Mouse (Mus musculus) left cerebral cortex, adult 11 months (tissue): ENCODE measurements around the gene A530016L24Rik.
A peak's percentile ranks its signal among the peaks of the same experiment; 100 is the strongest.

ENCODE experiments used
- DNase-seq: peaks from one replicate; pipeline ENCODE4 v3.0.0; 2022; ENCODE audit warnings: low spot score

The A530016L24Rik gene

DNA sequence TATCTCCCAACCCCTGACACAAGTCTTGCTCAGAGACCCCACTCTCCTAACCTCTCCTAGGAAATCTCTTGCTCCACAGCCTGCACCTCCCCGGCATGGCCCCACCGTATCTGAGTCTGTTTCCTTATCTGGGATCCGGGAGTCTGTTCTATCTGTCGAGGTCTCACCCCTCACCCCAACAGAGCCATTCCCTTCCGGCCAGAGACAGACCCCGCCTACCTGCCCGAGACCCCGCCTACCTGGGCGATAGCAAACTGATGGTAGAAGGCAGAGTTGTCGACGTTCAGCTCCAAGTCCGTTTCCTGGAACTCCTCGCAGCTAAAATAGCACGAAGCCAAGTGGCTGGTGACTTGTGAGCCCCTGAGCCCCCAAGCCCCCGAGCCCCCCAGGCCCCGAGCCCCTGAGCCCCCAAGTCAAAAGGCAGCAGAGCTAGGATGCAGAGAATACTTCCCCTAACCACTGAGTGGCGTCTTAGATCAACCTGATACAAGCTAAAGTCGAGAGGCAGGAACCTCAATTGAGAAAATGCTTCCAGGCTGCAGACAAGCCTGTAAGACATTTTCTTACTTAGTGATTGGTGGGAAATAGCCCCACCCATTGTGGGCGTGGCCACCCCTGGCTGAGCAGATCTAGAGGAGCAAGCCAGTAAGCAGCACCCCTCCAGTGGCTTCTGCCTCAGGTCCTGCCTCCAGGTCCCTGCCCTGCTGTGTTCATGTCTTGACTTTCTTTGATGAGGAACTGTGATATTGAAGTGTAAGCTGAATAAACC is 13.9 kb downstream of the A530016L24Rik start:
- DNase-seq, result no peak

GRCm38 (mm10) chr12:112506267-112506666 is 17.0 kb downstream of the A530016L24Rik start:
- no peak for DNase-seq

GRCm38 (mm10) chr12:112507264-112507663 is 18.0 kb downstream of the A530016L24Rik start:
- DNase-seq, result no peak

- DNase-seq, result no peak
Measured at GRCm38 (mm10) chr12:112507984-112508383, 18.7 kb downstream of the A530016L24Rik start.

DNA sequence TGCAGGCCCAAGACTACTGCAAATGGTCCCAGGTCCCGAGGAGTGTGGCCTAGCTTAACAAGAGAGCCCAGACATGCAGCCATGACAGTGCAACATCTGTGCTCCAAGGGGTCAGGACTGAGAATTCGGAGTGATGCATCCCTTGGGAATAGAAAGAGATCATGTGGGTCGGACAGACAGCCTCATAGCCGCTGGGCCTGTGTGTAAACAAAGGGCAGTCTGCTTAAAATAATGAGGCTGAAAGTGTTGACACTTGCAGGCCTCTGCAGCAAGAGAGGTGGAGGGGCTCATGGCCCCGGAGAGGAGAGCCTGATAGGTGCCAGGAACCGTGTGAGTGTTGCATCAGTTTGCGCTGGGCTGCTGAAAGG is 21.1 kb downstream of the A530016L24Rik start:
- DNase-seq, result no peak

DNA sequence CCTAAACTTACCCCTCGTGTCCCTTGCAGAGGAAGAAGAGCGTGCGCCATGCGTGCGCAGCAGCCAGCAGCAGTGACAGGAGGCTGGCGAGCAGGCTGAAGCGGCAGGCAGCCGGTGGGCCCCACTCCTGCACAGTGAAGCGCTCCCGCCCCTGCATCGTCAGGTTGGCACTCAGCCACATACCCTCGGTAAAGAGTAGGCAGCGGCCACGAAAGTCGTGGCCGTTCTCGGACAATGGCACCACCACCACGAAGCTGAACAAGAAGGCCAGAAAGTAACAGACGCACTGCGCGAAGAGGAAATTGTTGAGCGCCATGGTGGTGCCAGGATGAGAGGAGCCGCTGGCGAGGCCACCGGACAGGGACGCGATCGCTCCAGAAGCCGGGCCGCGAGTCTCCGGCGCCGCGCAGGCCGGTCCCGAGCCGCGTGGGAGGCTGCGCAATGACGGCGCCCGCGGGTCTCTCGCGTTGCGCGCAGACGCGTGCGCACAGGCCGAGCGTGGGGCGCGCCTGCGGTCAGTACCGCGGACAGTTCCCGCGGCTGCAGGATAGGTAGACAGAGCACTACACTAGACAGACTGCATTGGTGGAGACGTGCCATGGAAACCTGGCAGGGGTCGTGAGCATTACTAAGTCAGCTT is 21.6 kb downstream of the A530016L24Rik start:
- DNase-seq, result peak; percentile 47

DNA sequence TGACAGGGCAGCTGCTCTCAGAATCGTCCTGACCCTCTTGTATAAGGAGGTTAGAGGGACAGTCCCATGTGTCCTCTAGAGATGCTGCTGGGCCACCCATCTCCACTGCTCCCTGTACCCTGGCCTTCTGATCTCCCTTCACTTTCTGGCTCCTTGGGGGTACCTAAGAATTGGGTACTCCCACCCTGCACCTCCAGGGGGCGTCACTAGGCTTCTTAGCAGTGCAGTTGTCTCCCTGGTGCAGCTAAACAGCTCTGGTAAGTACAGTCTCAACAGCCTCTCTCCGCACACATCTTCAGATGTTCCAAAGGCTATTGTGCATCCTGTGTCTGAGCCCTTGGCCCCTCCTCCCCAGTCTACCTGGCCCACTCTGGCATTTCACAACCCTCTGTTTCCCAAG is 25.6 kb downstream of the A530016L24Rik start:
- no peak for DNase-seq

DNA sequence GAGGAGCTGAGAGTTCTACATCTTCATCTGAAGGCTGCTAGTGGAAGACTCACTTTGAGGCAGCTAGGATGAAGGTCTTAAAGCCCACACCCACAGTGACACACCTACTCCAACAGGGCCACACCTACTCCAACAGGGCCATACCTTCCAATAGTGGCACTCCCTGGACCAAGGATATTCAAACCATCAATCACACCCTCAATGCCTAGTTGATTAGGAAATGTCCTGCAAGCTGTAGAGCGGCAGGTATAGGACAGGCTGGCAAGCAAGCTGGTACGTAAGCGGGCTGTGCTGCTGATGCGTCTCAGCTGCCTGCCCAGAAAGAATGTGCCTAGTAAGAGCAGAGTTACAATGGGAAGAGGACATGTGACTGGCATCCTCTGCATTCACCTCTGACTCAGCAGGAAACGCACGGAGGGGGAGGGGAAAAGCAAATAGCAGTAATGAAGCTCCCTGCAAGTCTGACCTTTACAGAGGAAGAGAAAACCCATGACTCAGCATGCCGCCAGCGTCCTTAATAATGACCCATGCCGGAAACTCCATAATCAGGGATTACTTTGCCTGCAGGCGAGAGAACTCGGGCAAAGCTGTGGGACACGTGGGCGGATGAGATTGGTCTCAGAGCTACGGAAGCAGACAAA is 27.6 kb downstream of the A530016L24Rik start, which contains the start of gene Tmem179:
Gene Tmem179, minus strand, starts transcription at position 51 of the 641 bp plus-strand sequence.
- DNase-seq, result no peak

GRCm38 (mm10) chr12:112518105-112518504 is 28.9 kb downstream of the A530016L24Rik start:
- DNase-seq, result no peak

DNA sequence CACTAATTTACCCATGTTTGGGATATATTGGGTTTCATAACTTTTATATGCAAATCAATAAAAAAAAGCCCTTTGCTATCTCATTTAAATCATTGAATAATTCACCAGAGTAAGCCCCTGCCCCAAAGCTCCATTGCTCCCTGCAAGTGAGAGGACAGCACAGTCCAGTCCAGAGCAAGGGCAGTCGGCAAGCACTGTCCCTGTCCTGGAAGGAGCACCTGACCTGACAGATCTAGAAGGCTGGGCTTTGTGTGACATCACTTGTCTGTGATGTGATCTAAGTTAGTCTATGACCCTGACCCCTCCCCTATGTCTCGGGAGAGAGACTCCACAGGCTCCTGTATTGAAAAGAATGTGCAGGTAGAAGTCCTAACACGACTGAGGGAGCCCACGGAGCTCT is 44.5 kb downstream of the A530016L24Rik start:
- no peak for DNase-seq

DNA sequence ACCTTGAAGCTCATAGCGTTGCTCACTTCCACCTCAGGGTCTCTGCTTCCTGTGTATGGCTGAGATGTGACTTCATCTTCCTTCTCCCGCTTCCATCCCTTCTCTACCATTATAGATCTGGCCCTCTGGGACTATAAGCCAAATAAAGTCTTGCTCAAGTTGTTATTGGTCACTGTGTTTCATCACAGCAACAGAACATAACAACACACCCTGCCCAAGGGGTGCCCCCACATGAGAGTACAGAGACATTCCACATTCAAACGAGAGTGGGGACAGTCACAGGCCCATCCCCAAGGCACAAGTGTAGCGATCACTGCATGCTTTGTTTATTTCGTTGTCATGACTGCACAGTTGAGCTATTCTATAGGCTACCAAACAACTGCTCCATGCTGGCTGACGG is 48.0 kb downstream of the A530016L24Rik start:
- DNase-seq, result no peak

GRCm38 (mm10) chr12:112538356-112538755 is 49.1 kb downstream of the A530016L24Rik start:
- DNase-seq, result no peak

- DNase-seq, result no peak
Measured at GRCm38 (mm10) chr12:112539466-112539965, 50.3 kb downstream of the A530016L24Rik start.

DNA sequence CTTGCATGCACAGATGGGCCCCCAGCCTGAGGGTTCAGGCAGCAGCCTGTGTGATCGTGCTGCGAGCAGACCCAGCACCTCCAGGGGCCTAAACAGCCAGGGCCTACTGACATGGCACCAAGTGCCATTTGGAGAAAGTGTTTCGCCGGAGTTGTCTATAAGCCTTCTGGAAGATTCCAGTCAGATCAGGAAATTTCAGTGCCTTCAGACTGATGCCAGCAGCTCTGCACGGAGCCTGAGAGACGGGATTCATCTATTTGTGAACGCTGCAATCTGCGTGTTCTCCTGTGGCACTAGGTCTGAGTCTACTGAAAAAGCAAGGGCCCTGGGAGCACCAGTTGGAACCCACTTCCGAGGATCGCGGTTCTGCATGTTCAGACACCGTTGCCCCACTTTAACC is 51.1 kb downstream of the A530016L24Rik start:
- no peak for DNase-seq

GRCm38 (mm10) chr12:112541483-112542091 is 52.3 kb downstream of the A530016L24Rik start:
- DNase-seq, result no peak

DNA sequence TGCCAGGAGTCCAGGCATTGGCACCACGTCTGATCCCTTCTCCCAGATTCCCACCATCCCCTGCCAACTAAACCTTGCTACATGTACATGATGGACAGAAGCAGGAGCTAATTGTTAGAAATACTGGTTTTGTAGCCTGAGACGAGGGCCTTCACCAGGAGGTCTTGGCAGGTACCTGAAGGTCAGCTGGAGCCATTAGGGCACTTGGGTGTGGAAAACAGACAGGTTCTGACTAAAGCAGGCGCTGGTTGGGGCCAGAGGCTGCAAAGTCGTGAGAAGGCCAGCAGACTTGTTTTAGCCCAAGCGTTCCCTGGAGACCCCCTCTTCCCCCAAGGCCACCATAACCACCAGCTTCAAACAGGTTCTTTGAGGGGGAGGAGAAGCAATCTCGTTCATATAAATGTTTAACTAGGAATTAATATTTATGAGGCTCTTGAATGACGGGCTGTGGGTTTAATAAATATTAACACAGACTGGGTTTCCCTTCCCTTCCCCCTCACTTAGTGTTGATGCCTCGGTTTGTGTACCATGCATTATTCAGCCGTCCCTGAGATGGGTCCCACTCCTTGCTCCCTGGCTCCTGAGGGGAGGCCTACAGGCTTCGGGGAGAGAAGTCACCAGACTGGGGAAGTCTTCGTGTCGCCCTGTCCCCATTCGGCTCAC is 53.1 kb downstream of the A530016L24Rik start:
- DNase-seq, result no peak

- peak; percentile 80 for DNase-seq
Measured at GRCm38 (mm10) chr12:112542920-112543300, 53.7 kb downstream of the A530016L24Rik start.

DNA sequence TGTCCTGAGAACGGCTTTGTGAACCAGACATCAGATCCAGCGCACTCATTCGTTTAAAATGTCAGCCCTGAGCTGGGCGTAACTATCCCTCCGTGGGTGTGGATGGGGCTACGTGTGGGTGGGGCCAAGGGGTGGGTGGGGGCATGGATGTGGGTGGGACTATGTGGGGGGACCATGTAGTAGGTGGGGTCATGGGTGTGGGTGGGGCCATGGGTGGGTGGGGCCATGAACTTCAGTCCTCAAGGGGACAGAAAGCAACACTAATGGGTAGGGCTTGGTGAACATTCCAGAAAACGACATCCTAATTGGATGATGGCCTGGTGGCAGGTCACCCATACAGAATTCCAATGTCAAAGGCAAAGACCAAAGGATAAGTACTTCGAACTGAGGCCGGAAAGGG is 54.7 kb downstream of the A530016L24Rik start:
- no peak for DNase-seq

- DNase-seq, result no peak
Measured at GRCm38 (mm10) chr12:112544946-112545701, 55.9 kb downstream of the A530016L24Rik start.

DNA sequence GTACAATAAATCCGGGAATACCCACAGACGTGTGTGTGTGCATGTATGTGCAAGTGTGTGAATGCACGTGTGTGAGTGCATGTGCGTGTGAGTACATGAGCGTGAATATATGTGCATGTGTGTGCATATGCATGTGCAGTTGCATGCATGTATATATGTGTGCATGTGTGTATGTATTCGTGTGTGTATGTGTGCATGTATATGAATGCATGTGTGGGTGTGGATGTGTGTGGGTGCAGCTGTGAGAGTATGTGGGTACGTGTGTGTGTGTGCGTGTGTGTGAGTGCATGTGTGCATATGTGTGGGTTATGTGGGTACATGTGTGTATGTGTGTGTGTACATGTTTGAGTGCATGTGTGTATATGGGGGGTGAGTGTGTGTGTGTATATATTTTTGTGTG is 56.9 kb downstream of the A530016L24Rik start:
- DNase-seq, result no peak

- DNase-seq, result no peak
Measured at GRCm38 (mm10) chr12:112549287-112549686, 60.0 kb downstream of the A530016L24Rik start.
